Comparison of ENCODE assay signal across 21 mouse cellular contexts in the genomic region with DNA sequence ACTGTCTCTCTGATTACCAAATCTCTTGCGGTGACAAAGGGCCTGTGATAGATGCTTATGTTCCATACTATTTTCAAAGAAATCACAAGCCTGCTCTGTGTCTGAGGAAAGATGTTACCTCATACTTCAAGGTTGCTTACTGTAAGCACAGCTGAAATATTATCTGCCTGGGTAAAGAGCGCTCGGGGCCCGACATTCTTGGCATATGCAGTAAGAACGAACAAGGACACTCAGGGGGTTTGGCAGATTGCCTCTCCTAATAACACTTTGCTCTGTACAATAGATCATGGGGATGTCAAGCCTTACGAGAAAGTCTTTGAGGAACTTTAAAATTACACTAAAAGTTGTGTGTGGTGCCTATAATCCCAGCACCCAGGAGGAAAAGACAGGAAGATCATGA. TPM values are rescaled to one million over a fixed set of nuclear protein-coding genes. Genes with fewer than 3 reads are reported as not detected.
DNase-seq lines count a peak whose midpoint lies in the region; ATAC-seq lines count a peak whose summit lies in the region.
"Had no signal": no experiment of that assay in that cellular context is flagged by ENCODE, and none has a peak within 500 bp of the region (broad histone marks: within the 10 kb centered on the region; RNA-seq: fewer than 3 reads in every experiment).

No protein-coding gene starts in this region.

- H3K4me2 ChIP-seq in heart, embryonic 13.5 days, result no peak overlapping the region
- H3K4me2 ChIP-seq in lung, embryonic 15.5 days, result no peak overlapping the region
- H3K4me2 ChIP-seq: hindbrain, embryonic 14.5 days; liver, embryonic 15.5 days; neural tube, embryonic 12.5 days had no signal

- H3K9me3 ChIP-seq in heart, embryonic 13.5 days, result no peaks in the 10 kb centered on the region
- no peaks in the 10 kb centered on the region for H3K9me3 ChIP-seq in heart, embryonic 10.5 days
- H3K9me3 ChIP-seq in lung, embryonic 15.5 days, result no peaks in the 10 kb centered on the region
- H3K9me3 ChIP-seq: liver, embryonic 15.5 days; neural tube, embryonic 12.5 days had no signal

- H3K4me3 ChIP-seq in heart, embryonic 13.5 days, result no peak overlapping the region
- H3K4me3 ChIP-seq in heart, embryonic 10.5 days, result no peak overlapping the region
- no peak overlapping the region for H3K4me3 ChIP-seq in lung, embryonic 15.5 days
- H3K4me3 ChIP-seq: erythroblast, embryonic 14.5 days; liver, embryonic 15.5 days; neural tube, embryonic 12.5 days had no signal

- H3K27ac ChIP-seq in heart, embryonic 13.5 days (replicated peaks), result peak overlapping the region; percentile 12; the same call in 1 of the 2 replicates
- H3K27ac ChIP-seq in heart, embryonic 10.5 days, result no peak overlapping the region
- 0 out of 2 replicates have a peak overlapping the region, but pooled peaks have one; percentile 8 for H3K27ac ChIP-seq in lung, embryonic 15.5 days
- H3K27ac ChIP-seq: hindbrain, embryonic 14.5 days; liver, embryonic 15.5 days; neural tube, embryonic 12.5 days had no signal

- peaks cover 20% of the 10 kb centered on the region for H3K4me1 ChIP-seq in heart, embryonic 13.5 days
- 0 out of 2 replicates have a peak, but pooled peaks cover 4% of the 10 kb centered on the region for H3K4me1 ChIP-seq in heart, embryonic 10.5 days
- H3K4me1 ChIP-seq in lung, embryonic 15.5 days, result peaks cover 4% of the 10 kb centered on the region; the same call in 1 of the 2 replicates
- H3K4me1 ChIP-seq: neural tube, embryonic 12.5 days had no signal

- no peak for ATAC-seq in heart, embryonic 13.5 days (ENCODE audit: extremely low read depth, insufficient number of reproducible peaks, low FRiP score, low TSS enrichment)
- ATAC-seq in lung, embryonic 15.5 days (ENCODE audit: borderline replicate concordance, extremely low read depth, low FRiP score, low TSS enrichment), result no peak
- no peak for ATAC-seq in granulocyte monocyte progenitor cell, adult 5-6 weeks (replicated peaks; ENCODE audit: poor library complexity, severe bottlenecking)

- no peak overlapping the region; the same call in 1 of the 2 replicates for H3K9ac ChIP-seq in heart, embryonic 13.5 days
- H3K9ac ChIP-seq in lung, embryonic 15.5 days, result no peak overlapping the region
- H3K9ac ChIP-seq: hindbrain, embryonic 14.5 days; liver, embryonic 15.5 days; neural tube, embryonic 12.5 days had no signal

- H3K27me3 ChIP-seq in heart, embryonic 13.5 days (replicated peaks), result no peaks in the 10 kb centered on the region
- H3K27me3 ChIP-seq in heart, embryonic 10.5 days (ENCODE audit: insufficient read depth, poor library complexity, severe bottlenecking), result no peaks in the 10 kb centered on the region
- no peaks in the 10 kb centered on the region for H3K27me3 ChIP-seq in lung, embryonic 15.5 days
- H3K27me3 ChIP-seq: liver, embryonic 15.5 days; neural tube, embryonic 12.5 days had no signal

- H3K36me3 ChIP-seq in heart, embryonic 13.5 days, result peaks cover 14% of the 10 kb centered on the region
- peaks cover 12% of the 10 kb centered on the region; the same call in 1 of the 2 replicates for H3K36me3 ChIP-seq in heart, embryonic 10.5 days
- H3K36me3 ChIP-seq in lung, embryonic 15.5 days, result peaks cover 6% of the 10 kb centered on the region; the same call in 1 of the 2 replicates
- H3K36me3 ChIP-seq: neural tube, embryonic 12.5 days had no signal

- no peak for DNase-seq in heart, embryonic 10.5 days (ENCODE audit: low spot score)
- DNase-seq in urinary bladder, postnatal 14 days (ENCODE audit: low spot score), result peak; percentile 6
- no peak for DNase-seq in urinary bladder, adult 2 months (ENCODE audit: low spot score)
- no peak for DNase-seq in layer of hippocampus, postnatal 14 days (ENCODE audit: low spot score in 2 of 2)
- DNase-seq in kidney, postnatal 14 days, result no peak
- DNase-seq: cerebellum, postnatal 25 days; heart, adult 18-20 months; heart, postnatal 10 days; kidney, adult 11 months; kidney, postnatal 36 days; retina, postnatal 1 day; right cerebral cortex, postnatal 4 days; thymus, postnatal 4 days had no signal

- 43% methylated on average over 6 of the region's 6 CpGs for WGBS in heart, embryonic 13.5 days
- 52% methylated on average over 6 of the region's 6 CpGs for WGBS in heart, embryonic 10.5 days
- WGBS in lung, embryonic 15.5 days, result 28% methylated on average over 6 of the region's 6 CpGs

RNA-seq across cellular contexts. Expression of gene Tceal9, which starts 3.9 kb away (rescaled TPM):
- 448 and 526 TPM in 2 replicates for polyA plus RNA-seq in heart, embryonic 13.5 days (2015; fragmentation: Nextera tagmentation; extraction: Ambion mirVana)
- 514 and 610 TPM in 2 replicates for polyA plus RNA-seq in heart, embryonic 10.5 days (2016; fragmentation: Nextera tagmentation; extraction: Ambion mirVana)
- 165 TPM in 2 replicates for polyA plus RNA-seq in urinary bladder, adult 2 months (2012; rRNA removed)
- 621 and 638 TPM in 2 replicates for polyA plus RNA-seq in lung, embryonic 15.5 days (2015; fragmentation: Nextera tagmentation; extraction: Ambion mirVana)
- total RNA-seq in layer of hippocampus, postnatal 14 days (2021), result 10 to 100 TPM; 79.9 to 86.3 TPM
- total RNA-seq in granulocyte monocyte progenitor cell, adult 5-6 weeks (2014; fragmentation: Nextera tagmentation), result 99.9 and 102 TPM in 2 replicates
- total RNA-seq in granulocyte monocyte progenitor cell, adult 5-6 weeks (2017), result 187 and 225 TPM in 2 replicates

RNA-seq across cellular contexts. Expression of gene Bex3, which starts 21.2 kb away (rescaled TPM):
- 517 and 589 TPM in 2 replicates for polyA plus RNA-seq in heart, embryonic 13.5 days (2015; fragmentation: Nextera tagmentation; extraction: Ambion mirVana)
- polyA plus RNA-seq in heart, embryonic 10.5 days (2016; fragmentation: Nextera tagmentation; extraction: Ambion mirVana), result 809 and 1,033 TPM in 2 replicates
- 90.1 and 103 TPM in 2 replicates for polyA plus RNA-seq in urinary bladder, adult 2 months (2012; rRNA removed)
- polyA plus RNA-seq in lung, embryonic 15.5 days (2015; fragmentation: Nextera tagmentation; extraction: Ambion mirVana), result 432 and 477 TPM in 2 replicates
- total RNA-seq in layer of hippocampus, postnatal 14 days (2021), result 100 to 1,000 TPM; 355 to 394 TPM
- 141 and 154 TPM in 2 replicates for total RNA-seq in granulocyte monocyte progenitor cell, adult 5-6 weeks (2014; fragmentation: Nextera tagmentation)
- 87.5 and 104 TPM in 2 replicates for total RNA-seq in granulocyte monocyte progenitor cell, adult 5-6 weeks (2017)

RNA-seq across cellular contexts. Expression of gene Bex1, which starts 33.5 kb away (rescaled TPM):
- polyA plus RNA-seq in heart, embryonic 13.5 days (2015; fragmentation: Nextera tagmentation; extraction: Ambion mirVana), result 226 and 272 TPM in 2 replicates
- polyA plus RNA-seq in heart, embryonic 10.5 days (2016; fragmentation: Nextera tagmentation; extraction: Ambion mirVana), result 197 and 260 TPM in 2 replicates
- 1.8 and 2.8 TPM in 2 replicates for polyA plus RNA-seq in urinary bladder, adult 2 months (2012; rRNA removed)
- polyA plus RNA-seq in lung, embryonic 15.5 days (2015; fragmentation: Nextera tagmentation; extraction: Ambion mirVana), result 85.4 and 99.2 TPM in 2 replicates
- total RNA-seq in layer of hippocampus, postnatal 14 days (2021), result 10 to 100 TPM; 75.5 to 80.4 TPM
- 1.8 TPM in 1 of 2 replicates, not detected in the other for total RNA-seq in granulocyte monocyte progenitor cell, adult 5-6 weeks (2014; fragmentation: Nextera tagmentation)
- 2.0 TPM in 1 of 2 replicates, not detected in the other for total RNA-seq in granulocyte monocyte progenitor cell, adult 5-6 weeks (2017)

RNA-seq across cellular contexts. Expression of gene Tceal7, which starts 34.2 kb away (rescaled TPM):
- 12.3 and 15.1 TPM in 2 replicates for polyA plus RNA-seq in heart, embryonic 13.5 days (2015; fragmentation: Nextera tagmentation; extraction: Ambion mirVana)
- polyA plus RNA-seq in heart, embryonic 10.5 days (2016; fragmentation: Nextera tagmentation; extraction: Ambion mirVana), result 2.5 and 3.5 TPM in 2 replicates
- not detected in 2 replicates for polyA plus RNA-seq in urinary bladder, adult 2 months (2012; rRNA removed)
- polyA plus RNA-seq in lung, embryonic 15.5 days (2015; fragmentation: Nextera tagmentation; extraction: Ambion mirVana), result 1.5 and 3.8 TPM in 2 replicates
- total RNA-seq in layer of hippocampus, postnatal 14 days (2021), result 1 to 10 TPM in 1 of 2 experiments, under 1 TPM in 1; 0.95 to 1.7 TPM
- not detected in 2 replicates for total RNA-seq in granulocyte monocyte progenitor cell, adult 5-6 weeks (2014; fragmentation: Nextera tagmentation)
- not detected in 2 replicates for total RNA-seq in granulocyte monocyte progenitor cell, adult 5-6 weeks (2017)
- polyA plus RNA-seq: erythroblast, embryonic 14.5 days; testis, adult 2 months had no signal

RNA-seq across cellular contexts. Expression of gene Tceal5, which starts 45.1 kb away (rescaled TPM):
- 15.2 and 16.5 TPM in 2 replicates for polyA plus RNA-seq in heart, embryonic 13.5 days (2015; fragmentation: Nextera tagmentation; extraction: Ambion mirVana)
- polyA plus RNA-seq in heart, embryonic 10.5 days (2016; fragmentation: Nextera tagmentation; extraction: Ambion mirVana), result 9.6 and 11.1 TPM in 2 replicates
- polyA plus RNA-seq in urinary bladder, adult 2 months (2012; rRNA removed), result 4.2 and 4.3 TPM in 2 replicates
- polyA plus RNA-seq in lung, embryonic 15.5 days (2015; fragmentation: Nextera tagmentation; extraction: Ambion mirVana), result 3.3 and 3.5 TPM in 2 replicates
- 100 to 1,000 TPM; 110 to 134 TPM for total RNA-seq in layer of hippocampus, postnatal 14 days (2021)
- total RNA-seq in granulocyte monocyte progenitor cell, adult 5-6 weeks (2014; fragmentation: Nextera tagmentation), result not detected in 2 replicates
- not detected in 2 replicates for total RNA-seq in granulocyte monocyte progenitor cell, adult 5-6 weeks (2017)
- polyA plus RNA-seq: testis, adult 2 months had no signal

Comparison
In these comparisons a context has a peak if more than half of its experiments do, and no peak if none do; other contexts are left out.
1. RNA of gene Bex1, which starts 33.5 kb away (polyA plus RNA-seq): 197 to 260 TPM in heart, embryonic 10.5 days, 226 to 272 TPM in heart, embryonic 13.5 days and 85.4 to 99.2 TPM in lung, embryonic 15.5 days; 1.8 to 2.8 TPM in urinary bladder, adult 2 months; every median in the first group is over 10 times any median in the second.